Mouse (Mus musculus) CH12.LX (cell line): Measurements from ENCODE around the gene Grip1. TPM values are rescaled to one million over a fixed set of nuclear protein-coding genes. Genes with fewer than 3 reads are reported as not detected.

Source experiments
- DNase-seq: peaks from one replicate; pipeline ENCODE4 v3.0.0-alpha.2; 2013; ENCODE audit errors: extremely low read depth
- H3K27ac ChIP-seq: 2 replicates; pipeline ENCODE4 v1.5.1; 2012; ENCODE audit warnings: low read depth, mild to moderate bottlenecking, control low read depth, moderate library complexity; ENCODE audit not compliant: insufficient read depth
- H3K27me3 ChIP-seq: replicated peaks from 2 replicates; pipeline ENCODE3; 2012; ENCODE audit warnings: inconsistent platforms
- H3K36me3 ChIP-seq, 2 experiments: replicated peaks in 1 of 2; 2 replicates each; pipeline versions ENCODE3 to v1.6.1; 2012; ENCODE audit warnings: inconsistent platforms in 1 of 2, low read length in 1 of 2, mild to moderate bottlenecking in 1 of 2, mixed read lengths in 1 of 2, moderate library complexity in 1 of 2; ENCODE audit not compliant: control insufficient read depth in 1 of 2, insufficient read depth in 1 of 2
- H3K4me1 ChIP-seq, 2 experiments: 2 replicates each; pipeline ENCODE4 v1.6.1; 2012; ENCODE audit warnings: inconsistent platforms in 1 of 2, moderate library complexity in 1 of 2; ENCODE audit not compliant: insufficient read depth in 2 of 2, control insufficient read depth in 1 of 2
- H3K4me2 ChIP-seq: 2 replicates; pipeline ENCODE4 v1.6.1; 2012; ENCODE audit warnings: low read depth, mild to moderate bottlenecking, control low read depth; ENCODE audit not compliant: poor library complexity, insufficient read depth, severe bottlenecking
- H3K4me3 ChIP-seq, 3 experiments: fragments of 150-350 bp in 1 of 3; sonication (generic) in 1 of 3; replicated peaks in 1 of 3; 2 replicates each; pipeline versions ENCODE3 to v1.5.1; 2011 to 2012; ENCODE audit warnings: low read depth in 2 of 3, low read length in 2 of 3, mild to moderate bottlenecking in 2 of 3, moderate library complexity in 2 of 3, control low read depth in 1 of 3, improper control_type of control experiment in 1 of 3, inconsistent platforms in 1 of 3, mixed read lengths in 1 of 3; ENCODE audit not compliant: poor library complexity in 1 of 3
- H3K79me2 ChIP-seq: replicated peaks from 2 replicates; pipeline ENCODE4 v1.6.1; 2012; ENCODE audit warnings: mild to moderate bottlenecking, moderate library complexity; ENCODE audit not compliant: control insufficient read depth, poor library complexity, insufficient read depth, severe bottlenecking; ENCODE audit errors: extremely low read depth
- H3K9ac ChIP-seq: 2 replicates; pipeline ENCODE4 v1.6.1; 2012; ENCODE audit warnings: low read depth, mild to moderate bottlenecking, control low read depth, moderate library complexity; ENCODE audit not compliant: insufficient read depth
- H3K9me3 ChIP-seq: replicated peaks from 2 replicates; pipeline ENCODE3; 2012; ENCODE audit warnings: low read length, inconsistent platforms, mixed read lengths
- CHD1 ChIP-seq: IDR thresholded peaks from 2 replicates; pipeline ENCODE4 v1.6.1; 2012; ENCODE audit warnings: low read depth, low read length, improper control_type of control experiment, inconsistent platforms
- CHD2 ChIP-seq: IDR thresholded peaks from 2 replicates; pipeline ENCODE4 v1.6.1; 2011; ENCODE audit warnings: low read length, improper control_type of control experiment
- CTCF ChIP-seq, 2 experiments: IDR thresholded peaks in 1 of 2; conservative IDR thresholded peaks in 1 of 2; 2 replicates each; pipeline ENCODE4 v1.5.1; 2011 to 2012; ENCODE audit warnings: low read depth in 2 of 2, low read length in 2 of 2, improper control_type of control experiment in 1 of 2, inconsistent platforms in 1 of 2, mild to moderate bottlenecking in 1 of 2, moderate library complexity in 1 of 2
- E2F4 ChIP-seq: IDR thresholded peaks from 2 replicates; pipeline ENCODE4 v1.6.1; 2011; ENCODE audit warnings: low read depth, low read length, improper control_type of control experiment; ENCODE audit not compliant: insufficient replicate concordance
- ELF1 ChIP-seq: IDR thresholded peaks from 2 replicates; pipeline ENCODE4 v1.6.1; 2014; ENCODE audit warnings: low read depth, mild to moderate bottlenecking, inconsistent platforms, low read length, improper control_type of control experiment
- EP300 ChIP-seq: IDR thresholded peaks from 2 replicates; pipeline ENCODE4 v1.6.1; 2011; ENCODE audit warnings: low read length, improper control_type of control experiment
- GABPA ChIP-seq: IDR thresholded peaks from 2 replicates; pipeline ENCODE4 v1.6.1; 2012; ENCODE audit warnings: low read depth, low read length, improper control_type of control experiment, inconsistent platforms; ENCODE audit not compliant: insufficient replicate concordance
- HCFC1 ChIP-seq: IDR thresholded peaks from 2 replicates; pipeline ENCODE4 v1.6.1; 2012; ENCODE audit warnings: low read depth, mild to moderate bottlenecking, inconsistent platforms, low read length, improper control_type of control experiment
- JUN ChIP-seq: IDR thresholded peaks from 2 replicates; pipeline ENCODE4 v1.6.1; 2011; ENCODE audit warnings: low read depth, mild to moderate bottlenecking, low read length, improper control_type of control experiment, moderate library complexity; ENCODE audit not compliant: insufficient read depth
- KAT2A ChIP-seq: IDR thresholded peaks from 2 replicates; pipeline ENCODE4 v1.6.1; 2012; ENCODE audit warnings: low read length, improper control_type of control experiment, inconsistent platforms; ENCODE audit not compliant: insufficient replicate concordance
- MEF2A ChIP-seq: IDR thresholded peaks from 2 replicates; pipeline ENCODE4 v1.6.1; 2014; ENCODE audit warnings: low read depth, mild to moderate bottlenecking, inconsistent platforms, low read length, improper control_type of control experiment, borderline replicate concordance
- MYC ChIP-seq: IDR thresholded peaks from 2 replicates; pipeline ENCODE4 v1.6.1; 2011; ENCODE audit warnings: low read depth, mild to moderate bottlenecking, improper control_type of control experiment, low read length
- NELFE ChIP-seq: IDR thresholded peaks from 2 replicates; pipeline ENCODE4 v1.6.1; 2011; ENCODE audit warnings: low read depth, low read length, improper control_type of control experiment
- PAX5 ChIP-seq: IDR thresholded peaks from 2 replicates; pipeline ENCODE4 v1.6.1; 2012; ENCODE audit warnings: low read length, inconsistent platforms, mixed read lengths
- POLR2A ChIP-seq: IDR thresholded peaks from 2 replicates; pipeline ENCODE4 v1.6.1; 2011; ENCODE audit warnings: low read depth, mild to moderate bottlenecking, improper control_type of control experiment, low read length
- POLR2AphosphoS2 ChIP-seq: IDR thresholded peaks from 2 replicates; pipeline ENCODE4 v1.6.1; 2011; ENCODE audit warnings: low read depth, low read length, improper control_type of control experiment
- RAD21 ChIP-seq: IDR thresholded peaks from 2 replicates; pipeline ENCODE4 v1.6.1; 2011; ENCODE audit warnings: low read depth, mild to moderate bottlenecking, low read length, improper control_type of control experiment, moderate library complexity
- RCOR1 ChIP-seq: conservative IDR thresholded peaks from 2 replicates; pipeline ENCODE4 v1.6.1; 2012; ENCODE audit warnings: low read depth, mild to moderate bottlenecking, inconsistent platforms, low read length, improper control_type of control experiment
- SIN3A ChIP-seq: IDR thresholded peaks from 2 replicates; pipeline ENCODE4 v1.6.1; 2012; ENCODE audit warnings: low read length, improper control_type of control experiment, inconsistent platforms
- USF1 ChIP-seq: IDR thresholded peaks from 2 replicates; pipeline ENCODE4 v1.6.1; 2014; ENCODE audit warnings: low read depth, mild to moderate bottlenecking, inconsistent platforms, low read length, improper control_type of control experiment
- USF2 ChIP-seq: conservative IDR thresholded peaks from 2 replicates; pipeline ENCODE4 v1.6.1; 2011; ENCODE audit warnings: low read depth, low read length, improper control_type of control experiment
- ZC3H11A ChIP-seq: IDR thresholded peaks from 2 replicates; pipeline ENCODE4 v1.6.1; 2012; ENCODE audit warnings: low read depth, mild to moderate bottlenecking, inconsistent platforms, low read length, improper control_type of control experiment
- ZKSCAN1 ChIP-seq: IDR thresholded peaks from 2 replicates; pipeline ENCODE4 v1.6.1; 2012; ENCODE audit warnings: low read depth, inconsistent platforms, low read length, improper control_type of control experiment, borderline replicate concordance
- dilution Hi-C: fragments of 300-500 bp; cut with MboI; formaldehyde crosslinking; loops from 2 replicates; pipeline ENCODE4 v1.14.3; 2020; ENCODE audit warnings: low sequenced_read_pairs; ENCODE audit not compliant: extremely low pct_unique_long_range_greater_than_20kb, extremely low pct_ligation_motif_present
- in situ Hi-C: fragments of 300-500 bp; cut with MboI; formaldehyde crosslinking; loops from 3 replicates; pipeline ENCODE4 v1.14.3; 2019; ENCODE audit warnings: low sequenced_read_pairs, low pct_ligation_motif_present, low pct_unique_long_range_greater_than_20kb, mixed read lengths
- polyA plus RNA-seq: library from polyadenylated mRNA; unstranded; fragments of >175 nt; gene quantifications from 2 replicates; pipeline ENCODE4 v1.2.1, GENCODE M21; 2012; ENCODE audit warnings: low read depth; ENCODE audit not compliant: insufficient read length
- total RNA-seq, 2 experiments: library from RNA; depleted of rRNA; stranded (reverse); fragments of 300-350 nt in 1 of 2; fragments of >200 nt in 1 of 2; gene quantifications; 2 replicates each; pipeline ENCODE4 v1.2.3; 2012 to 2014

Gene Grip1
- total and polyA plus RNA-seq, 3 experiments: 0.09 to 0.33 (median 0.13) TPM

DNA sequence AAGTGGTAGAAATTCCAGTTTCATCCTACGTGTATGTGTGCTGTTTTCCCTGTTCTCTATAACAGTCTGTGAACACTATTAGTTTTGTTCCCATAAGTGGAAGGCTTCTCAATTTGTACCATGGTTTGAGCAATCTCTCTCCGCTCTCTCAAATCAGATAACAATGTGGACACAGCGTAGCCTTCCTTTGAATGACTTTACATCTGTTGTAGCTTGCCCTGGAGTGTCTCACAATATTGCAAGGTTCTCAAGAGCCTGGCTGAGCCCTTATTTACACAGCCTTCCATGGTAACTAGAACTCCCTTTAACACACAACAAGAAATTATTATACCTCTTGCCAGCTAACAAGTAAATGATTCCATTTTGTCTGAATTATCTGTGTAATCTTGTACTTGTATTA lies 268.3 kb downstream of the Grip1 start:
- no peak for DNase-seq
- TF ChIP-seq HCFC1 (no peak), USF2 (no peak), USF1 (no peak), CHD1 (no peak), NELFE (no peak), CTCF (conservative IDR thresholded peaks at IDR 0.05 in 1 of 2, IDR thresholded peaks at IDR 0.05 in 1 of 2; ENCODE audit: low read depth in 2 of 2, low read length in 2 of 2) (no peak), RAD21 (no peak), JUN (no peak), ELF1 (no peak), KAT2A (no peak), MYC (no peak)
- TF ChIP-seq, all 38 proteins: peak for 0
- no peaks in the 10 kb centered on the region for H3K79me2 ChIP-seq
- H3K27ac ChIP-seq: no peak overlapping the region
- no peak overlapping the region for H3K4me3 ChIP-seq
- in situ Hi-C loops: no loop called here
- H3K4me2 ChIP-seq: no peak overlapping the region
- H3K36me3 ChIP-seq: no peaks in the 10 kb centered on the region
- dilution Hi-C loops: no loop called here
- no peaks in the 10 kb centered on the region for H3K27me3 ChIP-seq
- no peak overlapping the region for H3K9ac ChIP-seq
- peaks cover under 1 to 22% of the 10 kb centered on the region in 2 experiments for H3K4me1 ChIP-seq
- no peaks in the 10 kb centered on the region for H3K9me3 ChIP-seq

GRCm38 (mm10) chr10:119722471-119722870 lies 268.8 kb downstream of the Grip1 start:
- peaks cover 4 to 28% of the 10 kb centered on the region in 2 experiments for H3K4me1 ChIP-seq
- no peak overlapping the region for H3K4me3 ChIP-seq
- no peaks in the 10 kb centered on the region for H3K79me2 ChIP-seq
- no peak for DNase-seq
- H3K27me3 ChIP-seq: no peaks in the 10 kb centered on the region
- TF ChIP-seq POLR2AphosphoS2: no peak
- no peak for TF ChIP-seq MEF2A
- TF ChIP-seq POLR2A: no peak
- TF ChIP-seq SIN3A: no peak
- TF ChIP-seq E2F4: no peak
- no peak for TF ChIP-seq HCFC1
- no peak for TF ChIP-seq CHD1
- TF ChIP-seq RCOR1: no peak
- TF ChIP-seq USF2: no peak
- no peak for TF ChIP-seq CHD2
- no peak for TF ChIP-seq GABPA
- TF ChIP-seq PAX5: no peak
- TF ChIP-seq ZC3H11A: no peak
- no peak for TF ChIP-seq RAD21
- no peak for TF ChIP-seq MYC
- no peak for TF ChIP-seq ZKSCAN1
- no peak for TF ChIP-seq JUN
- no peak for TF ChIP-seq EP300
- H3K36me3 ChIP-seq: no peaks in the 10 kb centered on the region
- dilution Hi-C loops: no loop called here
- H3K27ac ChIP-seq: no peak overlapping the region
- H3K4me2 ChIP-seq: no peak overlapping the region
- no peaks in the 10 kb centered on the region for H3K9me3 ChIP-seq
- no peak overlapping the region for H3K9ac ChIP-seq
- in situ Hi-C loops: no loop called here
